Mouse (Mus musculus) E14TG2a.4 (cell line): ENCODE results near the gene Foxs1.
A peak's percentile ranks its signal among the peaks of the same experiment; 100 is the strongest.

Experiments
- H3K27me3 ChIP-seq: 2 replicates; pipeline ENCODE4 v1.6.1; 2014; ENCODE audit warnings: low read length, control low read depth; ENCODE audit not compliant: insufficient read depth
- H3K36me3 ChIP-seq: 2 replicates; pipeline ENCODE4 v1.6.1; 2014; ENCODE audit warnings: low read length, control low read depth; ENCODE audit not compliant: insufficient read depth
- H3K4me1 ChIP-seq: replicated peaks from 2 replicates; pipeline ENCODE4 v1.6.1; 2014; ENCODE audit warnings: low read depth, low read length, control low read depth
- H3K4me3 ChIP-seq: replicated peaks from 2 replicates; pipeline ENCODE4 v1.5.1; 2014; ENCODE audit warnings: mild to moderate bottlenecking, low read length
- H3K9me3 ChIP-seq: 2 replicates; pipeline ENCODE4 v1.6.1; 2014; ENCODE audit warnings: low read length, control low read depth
- CTCF ChIP-seq: conservative IDR thresholded peaks from 2 replicates; pipeline ENCODE4 v1.5.1; 2014; ENCODE audit warnings: low read length
- NANOG ChIP-seq: IDR thresholded peaks from 2 replicates; pipeline ENCODE4 v1.6.1; 2014; ENCODE audit warnings: borderline replicate concordance, low read length, mixed read lengths
- POU5F1 ChIP-seq: IDR thresholded peaks from 2 replicates; pipeline ENCODE4 v1.6.1; 2014; ENCODE audit warnings: low read length, borderline replicate concordance

The Foxs1 gene

GRCm38 (mm10) chr2:152939846-152940245 lies 6.8 kb upstream of the Foxs1 start:
- no peak overlapping the region for H3K4me3 ChIP-seq
- TF ChIP-seq POU5F1 (no peak), NANOG (no peak), CTCF (peak; percentile 97)
- peaks cover 84% of the 10 kb centered on the region for H3K27me3 ChIP-seq
- H3K36me3 ChIP-seq: no peaks in the 10 kb centered on the region
- no peaks in the 10 kb centered on the region for H3K9me3 ChIP-seq
- H3K4me1 ChIP-seq: peaks cover 19% of the 10 kb centered on the region

GRCm38 (mm10) chr2:152933614-152934013 lies 606 bp upstream of the Foxs1 start:
- Histone ChIP-seq H3K36me3 (no peaks in the 10 kb centered on the region), H3K27me3 (peaks cover 71% of the 10 kb centered on the region), H3K4me3 (no peak overlapping the region), H3K9me3 (no peaks in the 10 kb centered on the region), H3K4me1 (peaks cover 21% of the 10 kb centered on the region)
- TF ChIP-seq NANOG: no peak
- peak; percentile 87 for TF ChIP-seq CTCF

- Histone ChIP-seq H3K27me3 (peaks cover 75% of the 10 kb centered on the region), H3K9me3 (no peaks in the 10 kb centered on the region), H3K36me3 (no peaks in the 10 kb centered on the region), H3K4me3 (peak overlapping the region; percentile 26; the same call in 1 of the 2 replicates), H3K4me1 (peaks cover 27% of the 10 kb centered on the region)
- TF ChIP-seq NANOG (no peak), POU5F1 (no peak)
These were observed 1.4 kb downstream of the Foxs1 start for GRCm38 (mm10) chr2:152931456-152932160.

- Histone ChIP-seq H3K4me1 (peaks cover 36% of the 10 kb centered on the region), H3K9me3 (no peaks in the 10 kb centered on the region), H3K4me3 (no peak overlapping the region), H3K36me3 (no peaks in the 10 kb centered on the region), H3K27me3 (peaks cover 67% of the 10 kb centered on the region)
- TF ChIP-seq CTCF (no peak), POU5F1 (no peak), NANOG (no peak)
These were observed 2.7 kb downstream of the Foxs1 start for GRCm38 (mm10) chr2:152930276-152930675.

GRCm38 (mm10) chr2:152928988-152929370 lies 4.0 kb downstream of the Foxs1 start:
- peaks cover 71% of the 10 kb centered on the region for H3K27me3 ChIP-seq
- H3K36me3 ChIP-seq: no peaks in the 10 kb centered on the region
- no peak for TF ChIP-seq CTCF
- TF ChIP-seq POU5F1: no peak
- peaks cover 42% of the 10 kb centered on the region for H3K4me1 ChIP-seq
- H3K9me3 ChIP-seq: no peaks in the 10 kb centered on the region
- no peak overlapping the region for H3K4me3 ChIP-seq

GRCm38 (mm10) chr2:152928219-152928987 lies 4.6 kb downstream of the Foxs1 start:
- peaks cover 44% of the 10 kb centered on the region for H3K4me1 ChIP-seq
- no peak overlapping the region for H3K4me3 ChIP-seq
- no peaks in the 10 kb centered on the region for H3K36me3 ChIP-seq
- no peaks in the 10 kb centered on the region for H3K9me3 ChIP-seq
- peaks cover 75% of the 10 kb centered on the region for H3K27me3 ChIP-seq
- TF ChIP-seq CTCF: no peak
- no peak for TF ChIP-seq POU5F1
- TF ChIP-seq NANOG: no peak

- H3K4me3 ChIP-seq: no peak overlapping the region
- H3K4me1 ChIP-seq: peaks cover 37% of the 10 kb centered on the region
- TF ChIP-seq CTCF: no peak
- TF ChIP-seq POU5F1: no peak
- no peak for TF ChIP-seq NANOG
- H3K36me3 ChIP-seq: no peaks in the 10 kb centered on the region
- peaks cover 74% of the 10 kb centered on the region for H3K27me3 ChIP-seq
- no peaks in the 10 kb centered on the region for H3K9me3 ChIP-seq
These were observed 5.6 kb downstream of the Foxs1 start for GRCm38 (mm10) chr2:152927371-152927770.

- Histone ChIP-seq H3K9me3 (no peaks in the 10 kb centered on the region), H3K4me1 (peaks cover 37% of the 10 kb centered on the region), H3K36me3 (no peaks in the 10 kb centered on the region), H3K4me3 (no peak overlapping the region), H3K27me3 (peaks cover 74% of the 10 kb centered on the region)
- TF ChIP-seq POU5F1 (no peak), NANOG (no peak), CTCF (no peak)
These were observed 6.1 kb downstream of the Foxs1 start for GRCm38 (mm10) chr2:152926896-152927295.
